Mouse (Mus musculus): ENCODE measurements around the gene Cdh13.
A peak's percentile ranks its signal among the peaks of the same experiment; 100 is the strongest.

Gene Cdh13

GRCm38 (mm10) chr8:118384314-118384713 is 100.8 kb downstream of the Cdh13 start:
- DNase-seq: no peak

DNA sequence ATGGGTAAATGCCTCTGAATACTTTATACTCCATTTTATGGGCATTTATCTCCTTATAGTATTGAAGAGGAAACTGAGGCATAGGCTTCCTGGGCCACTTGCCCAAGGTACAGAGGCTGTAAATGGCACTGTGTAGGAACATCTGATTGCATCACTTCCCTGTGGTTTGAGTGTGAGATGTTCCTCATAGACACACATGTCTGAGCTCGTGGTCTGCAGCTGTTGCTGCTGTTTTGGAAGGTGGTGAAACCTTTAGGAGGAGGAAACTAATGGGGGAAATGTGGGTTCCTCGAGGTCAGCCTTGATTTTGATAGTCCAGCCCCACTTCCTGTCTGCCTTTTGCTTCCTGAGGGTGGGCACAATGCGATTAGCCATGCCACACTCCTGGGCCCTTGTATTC is 105.9 kb downstream of the Cdh13 start:
- no peak for DNase-seq

GRCm38 (mm10) chr8:118393909-118394650 is 110.5 kb downstream of the Cdh13 start:
- peak; percentile 7 for DNase-seq

- no peak for DNase-seq
These were observed 111.6 kb downstream of the Cdh13 start for GRCm38 (mm10) chr8:118395178-118395577.

DNA sequence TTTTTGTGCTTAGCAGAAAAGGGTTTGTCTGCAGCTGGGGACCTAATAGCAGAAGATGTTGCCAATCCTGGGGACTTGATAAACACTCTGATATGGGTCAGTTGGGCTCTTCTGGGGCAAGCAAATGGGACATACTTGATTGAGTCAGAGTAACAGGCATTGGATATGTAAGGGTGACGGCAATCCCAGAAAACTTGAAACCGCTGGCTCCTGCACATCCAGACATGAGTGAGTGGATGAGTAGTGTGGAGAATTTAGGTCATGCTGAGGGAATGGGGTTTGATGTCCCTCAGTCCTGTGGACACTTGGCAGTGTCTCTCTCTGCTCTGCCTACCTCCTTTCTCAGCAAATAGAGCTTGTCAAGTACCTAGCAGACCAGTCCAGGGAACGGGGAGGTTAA is 121.3 kb downstream of the Cdh13 start:
- no peak for DNase-seq

DNA sequence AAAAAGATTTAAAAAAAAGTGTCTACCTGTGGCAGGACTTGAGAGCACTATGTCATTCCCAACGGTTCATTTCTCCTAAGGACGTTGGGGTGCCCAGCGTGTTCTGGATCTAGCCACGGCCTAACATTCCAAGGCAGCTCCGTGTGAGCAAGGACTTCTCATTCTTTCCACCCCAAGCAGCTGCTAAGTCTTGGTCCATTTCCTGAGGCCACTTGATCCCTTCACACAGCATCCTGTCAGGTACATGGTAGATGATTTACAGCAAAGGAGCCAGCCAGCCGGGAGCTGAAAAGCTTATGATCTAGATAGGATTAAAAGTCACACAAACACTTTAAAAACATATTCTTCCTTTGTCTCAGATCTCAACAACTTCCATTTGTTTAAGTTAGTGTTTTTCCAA is 123.8 kb downstream of the Cdh13 start:
- DNase-seq: peak; percentile 36

DNA sequence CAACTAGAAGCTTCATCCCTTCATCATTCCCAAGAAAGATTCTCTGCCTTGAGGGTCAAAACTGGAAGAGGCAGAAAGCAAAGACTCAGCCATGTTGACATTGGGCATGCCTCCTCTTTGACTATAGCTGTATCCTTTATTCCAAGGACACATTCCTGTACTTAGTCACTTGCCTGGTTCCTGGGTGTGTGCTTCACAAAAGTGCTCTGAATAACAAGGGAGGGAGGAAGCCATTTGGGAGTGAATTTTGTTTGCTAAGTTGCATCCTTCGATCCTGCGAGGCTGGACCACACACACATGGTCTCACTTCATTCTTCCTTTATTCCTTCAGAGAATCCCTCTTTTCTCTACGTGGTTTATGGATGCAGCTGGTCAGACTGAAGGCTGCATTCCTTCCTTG is 125.9 kb downstream of the Cdh13 start:
- no peak for DNase-seq

GRCm38 (mm10) chr8:118410341-118410970 is 126.9 kb downstream of the Cdh13 start:
- DNase-seq: peak; percentile 23

DNA sequence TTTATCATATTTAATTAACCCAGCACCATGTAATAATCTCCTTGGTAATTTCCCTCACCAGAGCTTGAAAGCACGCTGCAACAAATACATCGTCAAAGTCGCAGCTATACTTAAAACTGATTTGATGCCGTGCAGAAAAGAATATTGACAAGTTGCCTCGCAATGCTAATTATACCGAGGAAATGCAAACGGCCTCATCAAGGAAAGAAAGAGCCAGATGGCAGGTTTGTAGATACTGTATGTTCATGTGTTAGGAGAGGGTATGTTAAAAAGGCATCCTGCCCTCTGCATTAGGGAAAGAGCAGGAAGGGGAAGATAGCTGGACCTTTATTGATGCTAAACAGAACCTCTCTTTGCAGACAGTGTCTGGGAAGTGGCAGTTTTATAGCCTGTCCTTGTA is 132.1 kb downstream of the Cdh13 start:
- DNase-seq: no peak

DNA sequence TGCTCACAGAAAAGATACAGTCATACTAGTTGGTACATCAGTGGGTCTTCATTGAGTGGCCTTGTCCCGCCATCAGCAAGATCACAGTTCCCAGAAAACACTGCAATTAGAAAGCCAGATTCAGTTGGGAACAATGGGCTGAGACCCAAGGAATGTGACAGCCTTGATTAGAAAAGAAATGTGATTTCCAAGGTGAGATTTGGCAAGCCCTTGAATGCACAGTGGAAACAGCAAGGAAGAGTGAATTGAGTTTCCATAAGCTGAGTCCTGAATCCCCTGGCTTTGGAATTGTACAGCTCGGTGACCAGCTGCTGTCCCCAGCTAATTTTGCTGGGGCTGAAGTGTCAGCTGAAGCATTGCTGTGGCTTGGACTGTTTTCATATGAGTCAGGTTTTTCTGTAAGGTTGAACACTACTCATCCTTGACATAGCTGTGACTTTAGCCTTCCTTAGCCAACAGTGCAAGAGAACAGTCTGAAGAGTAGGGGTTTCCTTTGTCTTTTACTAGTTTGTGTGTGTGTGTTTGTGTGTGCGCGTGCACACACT is 133.3 kb downstream of the Cdh13 start:
- DNase-seq: no peak

DNA sequence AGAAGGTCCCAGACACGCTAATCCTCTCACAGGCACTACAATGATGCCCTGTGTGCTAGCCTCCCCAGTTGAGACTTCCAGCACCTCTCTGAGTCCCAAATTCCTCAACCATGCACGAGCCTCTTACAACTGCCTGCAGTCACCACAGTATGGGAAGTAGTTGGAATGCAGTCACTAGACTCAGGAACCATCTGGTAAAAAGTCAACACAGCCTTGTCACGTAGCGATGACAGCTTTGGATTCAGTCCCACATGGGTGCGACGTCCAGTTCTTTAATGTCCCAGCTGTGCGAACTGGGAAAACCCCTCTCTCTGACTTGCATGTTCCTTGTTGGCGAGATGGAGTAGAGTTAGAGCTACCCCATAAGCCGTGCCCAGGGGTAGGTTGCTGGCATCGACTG is 139.1 kb downstream of the Cdh13 start:
- no peak for DNase-seq

DNA sequence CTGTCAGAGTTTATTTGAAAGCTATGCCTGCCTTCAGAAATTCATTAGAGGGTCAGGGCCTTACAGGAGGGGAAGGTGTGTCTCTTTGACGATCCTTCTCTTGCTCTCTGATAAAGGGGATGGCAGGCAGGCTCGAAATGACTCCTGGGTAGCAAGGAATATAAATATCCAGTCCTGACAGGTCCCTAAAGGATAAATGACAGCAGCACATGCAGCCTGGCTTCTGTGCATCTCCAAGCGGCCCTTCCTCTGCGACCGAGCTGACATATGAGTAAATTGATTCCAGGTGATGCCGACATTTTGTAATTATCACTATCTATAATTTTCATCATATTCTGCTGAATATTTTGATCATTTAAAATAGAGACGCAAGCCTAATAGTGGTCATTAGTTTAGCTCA is 145.4 kb downstream of the Cdh13 start:
- no peak for DNase-seq

GRCm38 (mm10) chr8:118431731-118432440 is 148.4 kb downstream of the Cdh13 start:
- DNase-seq: no peak

DNA sequence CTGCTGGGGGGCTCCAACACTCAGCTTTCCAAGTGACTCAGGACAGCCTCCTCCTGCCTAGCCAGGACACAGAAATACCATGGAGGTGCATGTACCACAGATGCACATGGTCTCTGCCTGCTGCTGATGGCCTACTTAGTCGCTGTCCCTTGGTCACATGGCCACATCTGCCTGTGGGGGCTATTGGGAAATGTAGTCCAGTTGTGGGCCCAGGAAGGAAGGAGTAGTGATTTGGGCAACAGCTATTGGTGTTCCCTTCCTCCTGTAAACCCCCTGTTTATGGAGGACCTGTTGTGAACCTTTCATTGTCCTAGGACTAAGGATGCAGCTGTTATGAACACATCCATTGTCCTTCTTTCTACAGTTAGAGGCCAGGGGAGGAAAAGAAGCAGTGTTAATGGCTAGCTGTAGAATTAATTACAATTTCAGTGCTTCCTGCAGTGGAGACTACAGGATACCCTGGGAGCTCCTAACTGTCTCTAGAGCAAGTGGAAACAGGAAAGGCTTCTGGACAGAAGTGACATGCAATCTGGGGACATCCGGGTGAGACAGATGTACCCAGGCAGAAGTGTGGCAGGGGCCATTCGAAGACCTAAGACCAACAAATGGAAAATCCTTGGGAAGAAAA is 150.1 kb downstream of the Cdh13 start:
- no peak for DNase-seq

GRCm38 (mm10) chr8:118436751-118437150 is 153.2 kb downstream of the Cdh13 start:
- no peak for DNase-seq

- DNase-seq: no peak
These were observed 153.6 kb downstream of the Cdh13 start for GRCm38 (mm10) chr8:118437152-118437551.

DNA sequence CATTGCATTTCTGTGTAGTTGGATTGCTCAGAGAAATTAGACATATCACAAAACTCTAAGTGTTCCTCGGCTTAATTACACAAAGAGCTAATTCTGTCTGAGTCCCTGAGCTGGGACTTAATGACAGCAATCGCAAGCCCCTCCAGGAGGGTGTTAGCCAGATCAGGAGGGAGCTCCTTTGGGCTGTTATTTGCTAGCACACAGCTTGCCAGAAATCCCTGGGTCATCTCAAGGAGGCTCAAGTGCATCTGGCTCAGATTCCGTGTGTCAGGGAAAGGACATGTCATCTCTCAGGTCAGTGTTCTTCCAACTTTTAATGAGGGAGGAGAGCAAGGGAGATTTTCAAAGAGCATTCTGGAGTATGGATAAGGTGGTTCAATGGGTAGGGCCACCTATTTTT is 154.3 kb downstream of the Cdh13 start:
- DNase-seq: no peak

DNA sequence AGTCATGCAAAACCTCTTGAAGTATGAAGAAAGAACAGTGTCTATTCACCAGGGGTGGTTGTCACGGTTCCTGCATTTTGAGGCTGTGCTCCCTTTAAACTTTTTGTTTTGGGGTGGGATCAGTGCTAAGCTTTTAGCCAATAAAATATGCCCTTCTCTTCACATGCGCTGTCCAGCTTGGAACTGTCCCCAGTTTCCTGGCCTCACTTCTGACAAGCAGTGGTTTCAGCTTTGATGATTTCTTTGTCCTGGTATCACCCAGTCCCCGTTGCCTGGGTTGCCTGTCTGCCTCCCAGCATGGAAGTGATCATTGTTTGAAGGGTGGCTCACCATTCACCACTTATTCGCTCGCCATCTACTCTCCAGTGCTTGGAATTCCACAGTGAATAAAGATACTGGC is 156.3 kb downstream of the Cdh13 start:
- no peak for DNase-seq

DNA sequence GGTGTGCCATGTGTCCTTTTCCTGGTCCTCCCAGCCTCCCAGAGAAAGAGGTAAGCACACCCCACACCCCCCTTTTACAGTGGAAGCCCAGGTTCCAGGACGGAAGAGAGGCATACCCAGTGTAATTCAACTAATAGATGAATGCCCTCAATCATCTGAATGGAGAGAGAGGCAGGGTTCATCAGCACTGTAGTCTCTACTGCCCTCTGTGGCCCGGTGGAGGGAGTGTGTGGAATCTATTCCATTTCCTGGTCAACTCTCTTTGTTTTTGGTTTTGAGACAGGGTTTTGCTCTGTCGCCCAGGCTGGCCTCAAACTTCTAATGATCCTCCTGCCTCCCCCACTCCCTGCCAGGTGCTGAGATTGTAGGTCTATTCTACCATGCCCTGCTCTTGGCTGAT is 159.8 kb downstream of the Cdh13 start:
- DNase-seq: no peak

DNA sequence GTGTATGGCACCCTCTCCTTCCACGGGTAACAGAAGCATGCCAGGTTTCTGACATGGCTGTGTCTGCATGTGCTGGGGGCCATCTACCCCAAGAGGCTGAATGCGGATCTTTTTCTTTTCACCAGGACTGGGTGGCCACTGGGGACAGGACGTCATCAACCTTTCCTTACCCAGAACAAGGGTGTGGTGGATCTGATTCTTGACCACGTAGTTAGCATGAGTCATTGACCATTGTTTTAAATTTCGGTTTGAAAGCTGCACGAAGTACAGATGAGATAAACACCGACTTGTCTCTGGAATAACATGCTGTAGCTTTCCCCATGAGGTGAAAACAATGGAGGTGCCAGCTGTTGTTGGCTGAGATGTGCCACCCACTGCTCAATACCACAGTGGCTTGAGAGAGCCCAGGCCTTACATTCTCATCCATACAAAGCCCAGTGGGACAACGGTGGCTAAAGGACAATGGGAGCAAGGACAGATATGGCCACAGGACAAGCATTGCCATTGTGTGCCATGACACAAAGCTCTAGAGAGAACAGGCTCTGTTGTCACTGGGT is 161.2 kb downstream of the Cdh13 start:
- DNase-seq: no peak

GRCm38 (mm10) chr8:118446516-118446915 is 163.0 kb downstream of the Cdh13 start:
- no peak for DNase-seq

DNA sequence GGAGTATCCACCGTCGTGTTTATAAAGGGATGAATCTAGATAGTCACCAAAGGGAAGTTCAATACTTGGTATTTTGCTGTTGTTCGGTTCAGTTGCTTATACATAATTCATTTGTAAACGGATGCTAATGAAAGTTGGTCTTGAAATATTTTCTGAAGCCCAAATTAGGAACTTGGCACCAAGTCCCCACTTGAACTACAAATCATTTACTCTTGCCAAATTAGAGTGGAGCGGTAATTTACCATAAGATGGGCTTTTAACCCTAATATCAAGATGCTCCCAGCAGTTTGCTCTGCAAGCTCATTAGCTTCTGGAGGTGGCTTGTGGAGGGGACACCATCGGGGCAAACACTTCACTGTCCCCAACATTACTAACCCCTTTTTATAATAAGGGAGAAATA is 164.5 kb downstream of the Cdh13 start:
- DNase-seq: no peak

Data from kidney, adult 11 months (tissue).